Mouse (Mus musculus) lung, postnatal 0 days (tissue): Measurements from ENCODE around the gene Jph2.

Experiments
- CTCF ChIP-seq: IDR thresholded peaks from 2 replicates; pipeline ENCODE4 v1.5.1; 2016; ENCODE audit warnings: antibody characterized with exemption, mild to moderate bottlenecking
- EP300 ChIP-seq: IDR thresholded peaks from 2 replicates; pipeline ENCODE4 v1.6.1; 2016; ENCODE audit warnings: antibody characterized with exemption, mild to moderate bottlenecking, control low read depth

DNA sequence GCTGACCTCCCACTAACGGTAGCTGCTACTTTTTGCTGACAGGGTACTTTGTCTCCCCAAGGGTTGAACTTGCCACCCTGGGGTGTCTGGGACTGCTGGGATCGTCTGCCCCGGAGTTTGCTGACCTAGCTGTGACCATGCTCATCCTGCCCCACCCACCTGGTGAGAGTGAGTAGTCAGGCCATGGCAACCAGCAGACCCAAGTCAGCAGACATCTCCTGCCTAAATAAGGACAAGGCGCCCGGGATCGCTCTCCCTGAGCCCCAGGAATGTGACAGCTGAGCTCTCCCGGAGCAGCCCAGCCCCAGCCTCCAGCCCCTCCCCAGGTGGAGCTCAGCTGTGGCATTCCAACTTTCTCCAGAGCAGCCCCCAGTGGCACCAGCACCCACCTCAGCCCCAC is 44.1 kb downstream of the Jph2 start:
- TF ChIP-seq CTCF (no peak), EP300 (no peak)
